Mouse (Mus musculus) liver, adult (tissue): ENCODE results near the gene Scaf8.

Experiments
- GATA4 ChIP-seq: IDR thresholded peaks from 2 replicates; pipeline ENCODE4 v1.6.1; 2014; ENCODE audit warnings: mild to moderate bottlenecking, low read length; ENCODE audit not compliant: insufficient replicate concordance

The Scaf8 gene

GRCm38 (mm10) chr17:3129791-3130190 is 15.0 kb downstream of the Scaf8 start:
- no peak for TF ChIP-seq GATA4

GRCm38 (mm10) chr17:3135346-3135745 is 20.6 kb downstream of the Scaf8 start:
- TF ChIP-seq GATA4 = no peak

GRCm38 (mm10) chr17:3136127-3136526 is 21.4 kb downstream of the Scaf8 start:
- TF ChIP-seq GATA4 = no peak

- no peak for TF ChIP-seq GATA4
Measured at GRCm38 (mm10) chr17:3138387-3138786, 23.6 kb downstream of the Scaf8 start.

- no peak for TF ChIP-seq GATA4
Measured at GRCm38 (mm10) chr17:3140100-3140499, 25.3 kb downstream of the Scaf8 start.

GRCm38 (mm10) chr17:3148853-3149252 is 34.1 kb downstream of the Scaf8 start:
- no peak for TF ChIP-seq GATA4

GRCm38 (mm10) chr17:3149541-3149940 is 34.8 kb downstream of the Scaf8 start:
- no peak for TF ChIP-seq GATA4

- no peak for TF ChIP-seq GATA4
Measured at GRCm38 (mm10) chr17:3151181-3151580, 36.4 kb downstream of the Scaf8 start.

GRCm38 (mm10) chr17:3157016-3157415 is 42.2 kb downstream of the Scaf8 start:
- TF ChIP-seq GATA4 = no peak

GRCm38 (mm10) chr17:3162905-3163304 is 48.1 kb downstream of the Scaf8 start:
- TF ChIP-seq GATA4 = no peak

GRCm38 (mm10) chr17:3200328-3200727 is 85.6 kb downstream of the Scaf8 start:
- no peak for TF ChIP-seq GATA4

- no peak for TF ChIP-seq GATA4
Measured at GRCm38 (mm10) chr17:3203916-3204315, 89.1 kb downstream of the Scaf8 start.

- TF ChIP-seq GATA4 = no peak
Measured at GRCm38 (mm10) chr17:3204826-3205405, 90.1 kb downstream of the Scaf8 start.

- TF ChIP-seq GATA4 = no peak
Measured at GRCm38 (mm10) chr17:3206527-3207398, 92.0 kb downstream of the Scaf8 start.

- TF ChIP-seq GATA4 = no peak
Measured at GRCm38 (mm10) chr17:3207529-3208240, 92.9 kb downstream of the Scaf8 start.

- TF ChIP-seq GATA4 = no peak
Measured at GRCm38 (mm10) chr17:3208471-3208870, 93.7 kb downstream of the Scaf8 start.
